Mouse (Mus musculus) right cerebral cortex, postnatal 25 days (tissue): ENCODE data around the gene Vti1a.

Experiments
- DNase-seq: peaks from one replicate; pipeline ENCODE4 v3.0.0; 2022

The Vti1a gene

DNA sequence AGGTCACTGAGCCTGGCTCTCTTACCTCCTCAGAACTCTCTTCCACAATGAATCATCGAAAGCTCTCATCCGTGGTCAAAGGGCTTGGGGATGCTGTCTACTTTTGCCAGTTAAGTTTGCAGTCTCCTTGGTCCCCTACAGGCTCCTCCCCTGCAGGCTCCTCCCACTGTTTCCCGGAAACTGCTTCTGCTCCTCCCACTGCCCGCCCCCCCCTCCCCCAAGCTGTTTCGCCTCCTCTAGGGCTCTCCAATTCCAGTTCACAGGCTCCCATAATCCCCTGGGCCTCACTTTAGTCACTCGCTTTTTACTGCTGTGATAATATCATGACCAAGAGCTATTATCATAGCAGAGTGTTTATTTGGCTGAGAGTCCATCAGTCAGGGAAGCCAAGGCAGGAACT lies 324.2 kb downstream of the Vti1a start:
- DNase-seq: no peak

- DNase-seq: no peak
These were observed 325.8 kb downstream of the Vti1a start for GRCm38 (mm10) chr19:55641891-55642290.

GRCm38 (mm10) chr19:55642361-55642760 lies 326.3 kb downstream of the Vti1a start:
- DNase-seq: no peak

GRCm38 (mm10) chr19:55643288-55643901 lies 327.3 kb downstream of the Vti1a start:
- peak; percentile 31 for DNase-seq

DNA sequence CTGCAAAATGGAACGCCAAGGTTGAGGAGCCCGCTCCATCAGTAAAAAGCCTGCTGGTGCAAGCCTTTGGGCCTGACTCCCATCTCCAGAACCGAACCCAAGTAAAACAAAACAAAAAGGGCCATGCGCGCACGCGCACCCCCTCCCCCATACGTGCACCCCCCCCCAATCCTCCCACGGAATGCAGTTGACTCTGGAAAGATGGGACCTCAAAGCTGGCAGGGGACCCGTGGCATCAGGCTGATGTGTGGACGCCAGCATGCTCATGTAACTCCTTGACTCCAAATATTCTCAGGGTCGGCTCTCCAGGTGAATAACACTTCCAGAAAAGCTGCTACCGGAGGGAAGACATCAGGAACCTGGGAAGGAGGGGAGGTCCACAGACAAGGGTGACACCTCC lies 327.8 kb downstream of the Vti1a start:
- DNase-seq: no peak

DNA sequence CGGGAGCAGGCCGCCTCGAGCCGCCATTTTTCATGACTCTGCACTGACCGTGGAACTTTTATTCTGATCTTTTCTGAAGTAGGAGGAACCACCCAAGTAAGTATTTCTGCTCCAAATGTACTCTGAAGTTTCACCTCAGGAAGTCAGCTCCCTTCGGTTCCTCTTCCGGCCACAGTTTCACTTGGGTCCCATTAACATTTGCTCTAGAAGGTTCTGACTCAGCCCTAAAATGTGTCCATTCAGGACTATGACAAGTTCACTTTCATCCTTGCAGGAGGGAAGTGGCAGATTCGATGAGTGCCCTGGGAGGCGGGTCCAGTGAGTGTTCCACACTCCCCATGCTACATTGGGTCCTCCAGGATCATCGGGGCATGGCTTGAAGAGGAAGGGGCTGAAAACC lies 333.3 kb downstream of the Vti1a start:
- DNase-seq: no peak

DNA sequence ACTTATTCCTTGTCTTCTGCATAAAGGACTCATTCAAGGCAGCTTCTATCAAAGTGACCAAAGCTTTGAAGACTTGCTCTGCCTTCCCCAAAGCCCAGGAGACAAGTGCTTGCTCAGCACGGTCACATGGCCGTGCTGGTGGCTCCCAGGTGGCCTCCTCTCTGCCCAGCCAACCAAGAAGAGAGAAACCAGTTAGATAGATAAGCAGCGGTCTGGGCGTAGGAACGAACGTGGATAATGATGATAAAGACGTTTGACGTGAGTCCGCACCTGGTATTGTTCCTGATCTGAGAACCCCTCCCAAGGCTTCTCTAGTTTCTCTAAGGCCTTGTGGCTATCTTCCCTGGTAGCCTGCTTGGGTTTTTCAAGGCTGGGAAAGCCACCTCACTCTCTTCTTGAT lies 334.9 kb downstream of the Vti1a start:
- DNase-seq: no peak

- DNase-seq: no peak
These were observed 336.7 kb downstream of the Vti1a start for GRCm38 (mm10) chr19:55652693-55653265.

DNA sequence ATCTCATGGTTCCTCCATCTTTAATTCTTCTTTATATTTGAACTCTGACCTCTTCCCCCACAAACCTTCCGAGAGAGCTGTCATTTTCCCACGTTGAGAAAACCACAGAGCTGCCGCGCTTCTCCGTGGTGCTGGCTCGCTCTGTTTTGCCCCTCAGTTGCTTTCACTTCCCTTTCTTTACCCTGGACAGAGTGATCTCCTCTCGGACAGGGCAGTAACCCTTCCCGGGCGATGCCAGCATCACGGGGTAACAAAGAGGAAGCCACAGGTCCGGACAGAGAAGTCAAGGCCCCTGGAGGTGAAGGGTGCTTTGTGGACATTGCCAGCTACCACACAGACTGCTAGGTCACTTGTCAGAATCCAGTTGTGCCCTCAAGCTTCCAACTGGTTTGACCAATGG lies 344.1 kb downstream of the Vti1a start:
- no peak for DNase-seq

DNA sequence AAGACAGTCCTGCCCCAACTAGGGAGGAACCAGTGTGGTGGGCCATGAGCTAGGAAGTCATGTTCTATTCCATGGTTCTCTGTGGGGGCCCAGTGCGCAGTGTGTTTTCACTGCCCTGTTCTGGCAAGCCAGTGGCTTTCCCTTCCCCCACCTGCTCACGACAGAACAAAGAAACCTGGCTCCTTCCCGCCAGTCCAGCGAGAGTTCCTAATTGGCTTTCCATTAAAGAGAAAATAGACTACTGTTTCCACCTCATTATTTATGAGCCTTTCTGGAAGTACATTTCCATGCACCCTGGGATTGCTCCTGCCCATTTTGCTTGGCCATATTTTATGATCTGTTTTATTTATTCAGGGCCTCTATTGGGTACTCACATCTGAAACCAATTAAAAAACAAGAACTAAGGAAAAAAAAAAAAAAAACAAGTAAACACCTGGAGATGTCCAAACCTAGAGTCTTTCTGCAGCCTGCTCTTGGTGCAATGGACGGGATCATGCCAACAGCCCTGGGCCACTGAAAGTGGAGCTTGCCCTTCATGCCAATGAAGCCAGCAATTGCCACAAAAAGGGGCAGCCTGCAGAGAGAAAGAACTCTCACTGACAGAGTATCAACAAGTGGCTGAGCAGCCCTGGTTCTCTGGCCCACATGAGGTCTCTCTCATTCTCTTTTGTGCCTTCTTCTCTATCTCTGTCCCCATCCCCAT lies 346.6 kb downstream of the Vti1a start:
- no peak for DNase-seq

- DNase-seq: no peak
These were observed 351.7 kb downstream of the Vti1a start for GRCm38 (mm10) chr19:55667787-55668186.

GRCm38 (mm10) chr19:55668896-55669295 lies 352.8 kb downstream of the Vti1a start:
- DNase-seq: no peak
